Mouse (Mus musculus) lung, postnatal 4 days (tissue): ENCODE measurements around the gene Sgsm1.

Experiments used
- DNase-seq, 2 experiments: peaks; one replicate each; pipeline ENCODE4 v3.0.0; 2021

Sgsm1 gene

DNA sequence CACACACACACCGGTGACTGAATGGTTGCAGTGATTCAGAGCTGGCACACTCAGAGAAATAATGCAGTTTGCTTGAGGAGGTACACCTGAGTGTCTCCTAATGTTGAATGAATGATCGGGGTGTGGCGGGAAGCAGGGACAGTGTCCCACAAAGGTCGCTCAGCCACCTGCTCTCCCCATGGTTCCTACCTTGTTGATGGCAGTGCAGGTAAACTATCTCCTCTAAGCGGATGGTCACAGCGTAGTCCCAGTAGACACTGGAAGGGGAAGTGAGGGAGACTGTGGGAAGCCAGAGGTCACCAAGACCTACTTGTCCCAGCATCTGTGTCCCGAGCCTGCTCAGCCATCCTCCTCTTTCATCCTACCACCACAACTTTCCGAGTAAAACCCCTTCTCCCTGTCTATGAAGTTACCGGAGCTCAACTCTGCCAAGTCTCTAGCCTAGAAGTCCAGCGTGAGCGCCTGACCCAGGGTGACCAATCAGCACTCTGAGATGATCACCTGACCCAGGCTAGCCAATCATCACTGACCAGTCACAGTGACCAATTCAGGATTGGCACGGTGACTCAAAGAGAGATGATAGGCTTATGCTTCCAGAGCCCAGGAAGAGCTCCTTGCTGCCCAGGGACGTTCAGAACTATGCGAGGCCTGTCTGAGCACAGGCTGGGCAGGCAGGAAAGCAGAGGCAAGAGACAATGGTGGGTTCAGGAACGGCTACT, 30.3 kb downstream of the Sgsm1 start:
- peak; percentile 63 to 70 for DNase-seq

- DNase-seq: no peak
Observed at GRCm38 (mm10) chr5:113275839-113276238, 34.7 kb downstream of the Sgsm1 start.

- DNase-seq: no peak
Observed at GRCm38 (mm10) chr5:113271207-113271811, 39.3 kb downstream of the Sgsm1 start.

DNA sequence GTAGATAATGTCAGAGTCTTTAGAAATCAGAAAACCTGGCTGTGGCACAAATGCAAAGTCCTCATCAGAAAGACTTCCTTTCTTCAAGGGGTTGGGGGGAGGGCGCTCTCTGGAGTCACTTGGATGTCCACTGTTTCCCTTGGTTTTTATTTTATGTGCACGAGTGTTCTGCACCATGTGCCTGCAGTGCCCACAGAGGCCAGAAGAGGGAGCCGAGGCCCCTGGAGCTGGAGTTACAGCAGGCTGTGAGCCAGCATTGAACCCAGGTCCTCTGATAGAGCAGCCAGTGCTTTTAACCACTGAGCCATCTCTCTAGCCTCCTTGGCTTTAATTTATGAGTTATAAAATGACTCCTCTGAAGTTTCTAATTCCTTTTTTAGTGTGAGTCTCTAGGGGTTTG, 40.5 kb downstream of the Sgsm1 start:
- no peak for DNase-seq

GRCm38 (mm10) chr5:113268246-113268645, 42.3 kb downstream of the Sgsm1 start:
- no peak for DNase-seq

- DNase-seq: no peak
Observed at GRCm38 (mm10) chr5:113265637-113266036, 44.9 kb downstream of the Sgsm1 start.

DNA sequence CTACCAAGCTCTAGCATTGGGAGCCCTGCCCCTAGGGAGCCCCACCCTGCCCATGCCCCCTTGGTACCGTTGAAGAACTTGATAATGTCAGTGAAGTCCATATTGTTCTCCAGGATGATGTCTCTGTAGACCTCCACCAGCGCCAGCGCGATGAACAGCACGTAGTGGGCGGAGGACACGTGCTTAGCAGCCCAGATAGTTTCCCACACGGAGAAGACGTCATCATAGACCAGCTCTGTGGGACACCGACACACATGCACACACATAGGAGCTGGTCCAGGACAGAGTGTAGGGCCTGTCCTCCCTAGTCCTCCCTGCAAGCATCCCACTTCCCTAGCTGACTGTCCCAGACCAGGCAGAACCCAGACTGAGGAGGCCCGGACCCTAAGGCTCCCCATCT, 59.8 kb downstream of the Sgsm1 start:
- no peak for DNase-seq

GRCm38 (mm10) chr5:113249263-113249930, 61.2 kb downstream of the Sgsm1 start:
- no peak for DNase-seq

DNA sequence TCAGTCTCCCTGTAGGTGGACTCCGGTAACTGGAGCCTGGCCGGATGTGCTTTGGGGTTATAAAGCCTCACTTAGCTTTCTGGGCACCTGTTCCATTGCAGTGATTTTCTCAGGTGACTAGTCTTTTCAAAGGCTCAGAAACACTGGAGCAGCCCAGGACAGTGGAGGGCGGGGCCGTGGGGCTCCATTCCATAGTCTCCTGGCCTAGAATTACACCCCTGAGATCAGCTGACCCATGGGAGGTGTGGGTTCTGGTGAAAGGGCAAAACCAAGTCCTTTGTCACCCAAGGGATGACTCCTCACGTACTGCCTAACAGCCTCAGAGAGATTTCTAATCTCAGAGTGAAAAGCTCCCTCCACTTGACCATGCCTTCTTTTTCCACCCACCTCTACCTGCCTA, 80.4 kb downstream of the Sgsm1 start:
- DNase-seq: no peak

DNA sequence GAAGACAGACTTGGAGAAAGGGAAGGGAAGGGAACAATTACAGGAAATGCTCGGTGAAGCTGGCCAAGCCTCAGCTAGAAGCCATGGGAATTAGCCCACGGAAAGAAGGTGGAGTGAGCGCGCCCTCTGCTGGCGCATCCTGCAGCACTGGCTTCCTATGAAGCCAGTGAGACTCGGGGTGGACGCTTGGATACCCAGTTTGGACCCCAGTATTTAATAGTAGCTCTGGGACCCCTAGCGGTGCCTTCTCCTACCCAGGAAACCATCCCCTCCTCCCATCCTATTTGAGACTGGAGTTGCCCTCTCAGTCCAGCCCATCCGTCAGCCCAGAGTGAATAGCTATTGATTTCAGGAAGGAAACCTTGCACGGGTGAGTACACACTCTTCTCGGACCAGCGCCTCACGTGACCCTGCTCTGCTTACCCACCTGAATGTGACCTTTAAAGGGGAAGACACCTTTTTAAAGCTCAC, 83.9 kb downstream of the Sgsm1 start, which contains the start of gene Tmem211:
TSS of gene Tmem211 (plus strand) at position 278 of the 471 bp plus-strand sequence.
- peak; percentile 88 for DNase-seq

DNA sequence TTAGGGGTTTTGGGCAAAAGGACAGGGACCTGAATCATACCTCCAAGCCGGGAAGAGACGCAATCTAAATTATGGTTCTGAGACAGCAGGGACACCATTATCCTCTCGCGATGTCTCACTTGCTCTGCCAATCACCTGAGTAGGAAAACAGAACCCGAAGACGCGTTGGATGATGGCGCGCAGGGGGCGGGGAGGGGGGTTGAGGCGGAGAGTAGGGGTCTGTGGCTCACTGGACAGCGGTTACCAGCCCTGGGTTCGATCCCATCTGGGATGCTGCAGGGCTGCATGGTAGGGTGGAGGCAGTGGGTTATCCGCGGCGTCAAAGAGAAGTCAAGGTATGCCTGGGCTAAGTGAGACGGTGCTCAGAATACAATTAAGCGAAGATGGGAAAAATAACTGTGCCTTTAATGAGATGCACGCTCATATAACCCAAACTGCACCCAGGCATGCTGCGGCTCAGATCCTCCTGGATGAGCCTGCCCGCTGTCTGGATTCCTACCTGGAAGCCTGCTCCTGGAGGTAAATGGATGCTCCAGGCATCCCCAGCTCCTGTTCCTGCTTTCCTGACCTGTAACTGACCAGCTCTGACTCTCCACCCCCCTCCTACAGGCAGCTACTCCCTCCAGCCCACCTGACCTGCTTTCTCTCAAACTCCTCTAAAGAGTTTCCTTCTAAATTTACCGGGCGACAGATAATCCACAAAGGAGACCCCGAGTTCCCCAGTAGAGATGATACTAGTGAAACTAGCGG, 84.7 kb downstream of the Sgsm1 start:
- no peak for DNase-seq

GRCm38 (mm10) chr5:113225271-113225670, 85.3 kb downstream of the Sgsm1 start:
- DNase-seq: no peak

- no peak for DNase-seq
Observed at GRCm38 (mm10) chr5:113223888-113224287, 86.7 kb downstream of the Sgsm1 start.

GRCm38 (mm10) chr5:113221147-113221865, 89.3 kb downstream of the Sgsm1 start, which contains the start of gene 2900026A02Rik:
2900026A02Rik (minus strand) TSS chr5:113221236.
- peak; percentile 85 to 87 for DNase-seq

GRCm38 (mm10) chr5:113220383-113221146, 90.0 kb downstream of the Sgsm1 start:
- DNase-seq: peak; percentile 54 to 65

- no peak for DNase-seq
Observed at GRCm38 (mm10) chr5:113219876-113220275, 90.7 kb downstream of the Sgsm1 start.

GRCm38 (mm10) chr5:113219450-113219849, 91.1 kb downstream of the Sgsm1 start:
- no peak for DNase-seq

- DNase-seq: no peak
Observed at GRCm38 (mm10) chr5:113218617-113219235, 91.9 kb downstream of the Sgsm1 start.

- DNase-seq: no peak
Observed at GRCm38 (mm10) chr5:113217076-113217475, 93.5 kb downstream of the Sgsm1 start.

DNA sequence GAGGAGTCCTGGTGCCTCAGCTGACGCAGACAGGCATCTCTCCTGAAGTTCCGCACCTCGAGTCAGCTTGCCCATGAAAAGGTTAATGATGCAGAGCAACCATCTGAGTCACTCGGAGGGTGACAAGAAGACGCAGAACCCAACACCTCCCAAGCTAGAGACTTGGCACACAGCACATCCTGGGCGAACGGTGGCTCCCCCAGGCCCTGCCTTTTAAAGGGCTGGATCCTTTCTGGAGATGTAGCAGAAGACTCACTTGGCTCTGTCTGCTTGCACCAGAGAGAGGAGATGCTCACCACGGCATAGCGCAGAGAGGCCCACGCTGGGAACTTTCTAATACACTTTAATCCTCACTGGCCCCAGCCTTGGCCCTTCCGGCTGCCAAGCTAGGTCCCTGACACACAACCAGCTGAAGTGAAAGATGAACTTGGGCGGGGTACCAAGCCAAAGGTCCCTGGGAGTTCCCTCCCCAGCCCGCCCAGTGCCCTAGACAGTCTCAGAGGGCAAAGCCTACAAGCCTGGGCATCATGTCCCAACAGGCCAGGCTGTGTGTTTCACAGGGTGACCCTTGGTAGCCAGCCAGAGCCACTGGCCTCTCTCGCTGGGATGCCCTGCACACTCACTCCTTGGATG, 94.1 kb downstream of the Sgsm1 start:
- DNase-seq: no peak
